Mouse (Mus musculus): ENCODE measurements around the gene Kit. TPM values are rescaled to one million over a fixed set of nuclear protein-coding genes. Genes with fewer than 3 reads are reported as not detected.

Kit gene
- total RNA-seq (2023): 10 to 100 TPM; 10.7 to 12.2 TPM

GRCm38 (mm10) chr5:75574852-75575566, at the start of gene Kit:
Kit (plus strand) TSS chr5:75574916.

